Mouse (Mus musculus): ENCODE data around the gene Olfr1212. TPM values are rescaled to one million over a fixed set of nuclear protein-coding genes. Genes with fewer than 3 reads are reported as not detected.

The Olfr1212 gene
- total RNA-seq (2023) = not detected in 2 replicates

DNA sequence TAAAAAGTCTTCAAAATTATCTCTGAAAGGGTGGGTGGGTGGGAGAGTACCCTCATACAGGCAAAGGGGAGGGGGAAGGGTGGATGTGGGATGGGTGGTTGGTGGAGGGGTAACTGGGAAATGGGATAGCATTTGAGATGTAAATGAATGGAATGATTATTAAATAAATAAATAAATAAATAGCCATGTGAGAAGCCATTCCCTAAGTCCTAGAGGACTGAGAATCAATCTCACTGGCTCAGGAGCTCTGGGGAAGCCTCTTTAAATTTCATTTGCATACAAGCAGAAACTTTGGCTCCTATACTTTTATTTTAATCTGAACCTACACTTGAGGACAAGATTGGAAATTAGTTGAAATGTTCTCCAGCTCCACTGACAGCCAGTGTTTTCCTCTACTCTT, at the start of gene Olfr1212:
TSS of gene Olfr1212 (plus strand) at position 301 of the 400 bp plus-strand sequence.

DNA sequence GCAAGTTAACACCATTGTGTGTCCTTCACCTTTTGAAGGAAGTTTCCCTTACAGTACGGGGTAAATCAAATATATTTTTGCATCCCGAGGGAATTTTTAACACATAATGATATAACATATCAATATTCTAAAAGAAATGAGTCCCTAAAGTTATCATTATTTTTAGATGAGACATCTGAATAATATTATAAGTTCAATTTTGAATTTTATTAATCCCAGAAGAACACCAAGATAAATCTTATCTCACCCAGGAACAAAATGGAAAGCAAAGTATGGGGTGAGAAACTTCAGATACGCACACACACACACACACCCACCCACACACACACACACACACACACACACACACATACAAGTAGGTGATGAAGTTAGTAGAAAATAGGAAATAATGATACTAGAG, 38.7 kb upstream of the Olfr1212 start, which contains the start of gene Olfr1209:
TSS of gene Olfr1209 (minus strand) at position 101 of the 400 bp plus-strand sequence.

DNA sequence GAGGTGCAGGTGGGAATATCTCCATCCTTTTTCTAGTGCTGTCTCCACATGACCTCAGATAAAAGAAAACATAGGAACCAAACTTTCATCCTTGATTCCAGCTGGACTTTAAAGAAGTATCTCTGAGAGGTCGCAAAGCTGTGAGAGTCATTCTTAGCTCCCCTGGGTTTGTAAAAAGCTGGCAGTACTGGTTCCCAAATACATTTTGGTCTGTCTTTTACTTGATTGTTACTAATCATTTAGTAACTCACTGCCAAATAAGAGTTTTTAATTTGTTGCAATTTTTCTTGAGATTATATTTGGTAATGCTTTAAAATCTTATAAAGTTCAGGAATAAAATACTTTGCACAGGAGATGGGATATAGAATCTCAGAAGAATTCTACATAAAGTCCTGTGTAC, 15.8 kb upstream of the Olfr1212 start, which contains the start of gene Olfr1211:
TSS of gene Olfr1211 (minus strand) at position 101 of the 400 bp plus-strand sequence.

DNA sequence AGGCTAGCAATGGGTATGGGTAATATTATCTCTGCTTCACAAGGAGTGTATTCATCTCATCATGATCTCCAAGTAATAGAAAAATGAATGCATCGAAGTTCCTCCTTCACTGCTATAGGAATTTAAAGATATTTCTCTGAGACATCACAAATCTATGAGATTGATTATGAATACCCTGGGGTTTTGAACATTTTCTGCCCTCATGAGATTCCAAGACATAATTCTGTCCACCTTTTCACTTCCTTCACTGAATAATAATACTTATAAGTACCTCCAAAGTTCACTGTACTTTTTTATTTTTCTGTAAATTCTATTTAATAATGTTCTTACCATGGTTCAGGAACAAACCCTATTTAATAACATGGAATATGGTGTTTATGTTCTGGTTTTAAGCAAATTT, 26.4 kb downstream of the Olfr1212 start, which contains the start of gene Gm13762:
TSS of gene Gm13762 (minus strand) at position 101 of the 400 bp plus-strand sequence.

DNA sequence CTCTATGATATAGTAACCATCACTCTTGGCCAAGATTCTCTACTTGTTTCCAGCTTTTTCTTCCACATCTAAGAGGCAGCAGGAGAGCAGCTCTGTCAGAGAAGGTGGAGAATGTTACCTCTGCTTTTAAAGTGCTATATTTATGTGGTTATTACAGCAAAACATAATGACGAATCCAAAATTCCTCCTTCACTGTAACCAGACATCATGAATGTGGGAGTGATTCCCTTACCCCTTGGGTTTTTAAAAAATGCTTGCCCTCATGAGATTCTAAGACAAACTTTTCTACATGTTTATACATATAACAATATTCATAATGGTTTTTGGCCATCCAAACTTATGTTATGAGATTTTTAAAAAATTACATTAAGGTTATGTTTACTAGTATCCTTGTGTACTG, 38.8 kb downstream of the Olfr1212 start, which contains the start of gene Olfr1214:
TSS of gene Olfr1214 (minus strand) at position 101 of the 400 bp plus-strand sequence.

DNA sequence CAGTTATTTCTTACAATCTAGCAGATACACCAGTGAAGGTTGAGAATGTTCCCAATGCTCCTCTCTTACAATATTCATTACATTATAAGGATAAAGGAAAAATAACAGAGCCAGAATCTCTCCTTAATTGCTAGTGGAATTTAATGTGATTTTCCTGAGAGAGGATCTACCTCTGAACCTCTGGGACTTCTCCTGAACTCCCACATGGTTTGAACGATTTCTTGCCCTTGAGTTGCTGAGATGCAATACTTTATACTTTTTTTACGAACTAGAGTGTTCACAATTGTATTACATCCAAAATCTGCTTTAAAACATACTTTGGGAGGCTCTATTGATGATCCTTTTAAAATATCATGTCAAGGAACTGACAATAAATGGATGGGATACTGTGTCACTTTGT, 53.1 kb downstream of the Olfr1212 start, which contains the start of gene Olfr1215:
TSS of gene Olfr1215 (minus strand) at position 101 of the 400 bp plus-strand sequence.

Other genes starting within 250 kb of the Olfr1212 start
- gene Olfr1196, start 249.4 kb upstream of the Olfr1212 start, total RNA-seq (2023) = not detected in 2 replicates
- not detected in 2 replicates for gene Olfr1197, start 221.6 kb upstream of the Olfr1212 start, total RNA-seq (2023)
- gene Olfr1198, start 202.6 kb upstream of the Olfr1212 start, total RNA-seq (2023) = not detected in 2 replicates
- not detected in 2 replicates for gene Olfr1199, start 193.5 kb upstream of the Olfr1212 start, total RNA-seq (2023)
- not detected in 2 replicates for gene Olfr1200, start 183.5 kb upstream of the Olfr1212 start, total RNA-seq (2023)
- gene Olfr1201, start 160.9 kb upstream of the Olfr1212 start, total RNA-seq (2023) = not detected in 2 replicates
- gene Olfr1202, start 139.5 kb upstream of the Olfr1212 start, total RNA-seq (2023) = not detected in 2 replicates
- gene Olfr1205, start 124.2 kb upstream of the Olfr1212 start, total RNA-seq (2023) = not detected in 2 replicates
- not detected in 2 replicates for gene Olfr1204, start 104.7 kb upstream of the Olfr1212 start, total RNA-seq (2023)
- gene Olfr1206, start 90.7 kb upstream of the Olfr1212 start, total RNA-seq (2023) = not detected in 2 replicates
- not detected in 2 replicates for gene Olfr1208, start 51.7 kb upstream of the Olfr1212 start, total RNA-seq (2023)
- gene Olfr1209, start 38.8 kb upstream of the Olfr1212 start, total RNA-seq (2023) = not detected in 2 replicates
- gene Olfr1211, start 15.9 kb upstream of the Olfr1212 start, total RNA-seq (2023) = not detected in 2 replicates
- gene Gm13762, start 26.3 kb downstream of the Olfr1212 start, total RNA-seq (2023) = not detected in 2 replicates
- not detected in 2 replicates for gene Olfr1214, start 38.7 kb downstream of the Olfr1212 start, total RNA-seq (2023)
- not detected in 2 replicates for gene Olfr1215, start 53.0 kb downstream of the Olfr1212 start, total RNA-seq (2023)
- gene Olfr1216, start 64.4 kb downstream of the Olfr1212 start, total RNA-seq (2023) = not detected in 2 replicates
- not detected in 2 replicates for gene Olfr1217, start 78.1 kb downstream of the Olfr1212 start, total RNA-seq (2023)
- not detected in 2 replicates for gene Olfr1218, start 107.2 kb downstream of the Olfr1212 start, total RNA-seq (2023)
- not detected in 2 replicates for gene Olfr1219, start 129.5 kb downstream of the Olfr1212 start, total RNA-seq (2023)
- gene Olfr1220, start 152.9 kb downstream of the Olfr1212 start, total RNA-seq (2023) = not detected in 2 replicates
- gene Olfr1221, start 163.3 kb downstream of the Olfr1212 start, total RNA-seq (2023) = not detected in 2 replicates
- gene Olfr1222, start 179.1 kb downstream of the Olfr1212 start, total RNA-seq (2023) = not detected in 2 replicates
- gene Olfr1223, start 197.6 kb downstream of the Olfr1212 start, total RNA-seq (2023) = not detected in 2 replicates
- not detected in 2 replicates for gene Olfr1224-ps1, start 210.1 kb downstream of the Olfr1212 start, total RNA-seq (2023)
- not detected in 2 replicates for gene Olfr1225, start 220.7 kb downstream of the Olfr1212 start, total RNA-seq (2023)
- gene Olfr1226, start 246.1 kb downstream of the Olfr1212 start, total RNA-seq (2023) = not detected in 2 replicates